Mouse (Mus musculus): ENCODE data around the gene Zcwpw1.
"Not testable (repeated sequence)": the region's sequence is repeated elsewhere in the genome, so short reads cannot be mapped to it uniquely, and the experiment has no call there.

- TF ChIP-seq CTCF (IDR thresholded peaks at IDR 0.05; ENCODE audit: low read depth, low read length); POLR2A (IDR thresholded peaks at IDR 0.05; ENCODE audit: borderline replicate concordance, low read depth, low read length): not testable (repeated sequence)
Observed at GRCm38 (mm10) chr5:137835966-137836520, 48.4 kb downstream of the Zcwpw1 start, which contains the start of gene Pilra.
